Comparison of ENCODE assay signal across 11 mouse cellular contexts in the genomic region with DNA sequence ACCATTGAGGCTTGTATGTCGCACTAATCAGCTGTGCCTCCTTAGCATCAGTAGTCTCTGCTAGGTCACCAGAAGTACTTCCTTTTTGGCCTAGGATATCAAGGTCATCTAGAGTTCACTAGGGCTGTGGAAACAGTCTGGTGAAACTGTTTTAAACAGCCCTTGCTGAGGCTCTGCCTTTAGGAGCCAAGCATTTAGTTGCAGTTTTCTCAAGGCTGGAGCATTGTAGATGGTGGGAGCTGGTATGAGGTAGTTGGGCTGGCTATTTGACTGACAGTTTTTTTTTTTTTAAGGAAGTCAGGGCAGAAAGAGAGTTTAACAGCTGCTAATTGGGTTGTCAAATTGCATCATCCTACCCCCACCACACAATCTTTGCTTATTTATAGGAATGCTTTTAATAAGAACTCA. TPM values are rescaled to one million over a fixed set of nuclear protein-coding genes. Genes with fewer than 3 reads are reported as not detected.
DNase-seq lines count a peak whose midpoint lies in the region; ATAC-seq and TF ChIP-seq lines count a peak whose summit lies in the region.
"Had no signal": no experiment of that assay in that cellular context is flagged by ENCODE, and none has a peak within 500 bp of the region (broad histone marks: within the 10 kb centered on the region; RNA-seq: fewer than 3 reads in every experiment).

No protein-coding gene starts in this region.

- intact Hi-C loops in heart, postnatal 36 days (cut with DNase I) = loop anchor here (2.0 kb wide), 1 partner anchor 18 kb away; no protein-coding TSS in a partner anchor

- no peaks in the 10 kb centered on the region for H3K9me3 ChIP-seq in stomach, embryonic 16.5 days (replicated peaks; ENCODE audit: control insufficient read depth, low read length)
- H3K9me3 ChIP-seq in stomach, postnatal 0 days (ENCODE audit: control insufficient read depth, low read length) = no peaks in the 10 kb centered on the region
- H3K9me3 ChIP-seq: embryonic facial prominence, embryonic 12.5 days had no signal

- H3K4me1 ChIP-seq in stomach, embryonic 16.5 days (ENCODE audit: control insufficient read depth, insufficient read depth, low read length) = peaks cover 37% of the 10 kb centered on the region
- peaks cover 7% of the 10 kb centered on the region for H3K4me1 ChIP-seq in stomach, postnatal 0 days (replicated peaks; ENCODE audit: control insufficient read depth, insufficient read depth)

- no peaks in the 10 kb centered on the region for H3K36me3 ChIP-seq in stomach, embryonic 16.5 days (ENCODE audit: control insufficient read depth, insufficient read depth, low read length)
- H3K36me3 ChIP-seq in stomach, postnatal 0 days (ENCODE audit: control insufficient read depth, insufficient read depth, low read length) = no peaks in the 10 kb centered on the region
- H3K36me3 ChIP-seq: embryonic facial prominence, embryonic 12.5 days had no signal

- peak; percentile 58 to 68 for DNase-seq in heart, adult 18-20 months
- no peak for DNase-seq in heart, postnatal 36 days
- DNase-seq in stomach, postnatal 0 days (ENCODE audit: low spot score) = no peak
- DNase-seq in induced T-regulatory cell, adult 2 months (ENCODE audit: low read depth) = peak; percentile 44
- DNase-seq in neural tube, embryonic 10.5 days (ENCODE audit: extremely low spot score, low spot score) = no peak
- DNase-seq in thymus, postnatal 36 days = no peak
- DNase-seq in frontal cortex, adult 2 months (ENCODE audit: extremely low spot score in 1 of 2, low spot score in 1 of 2) = no peak
- DNase-seq: adrenal gland, postnatal 36 days; gastrocnemius, postnatal 10 days had no signal

- TF ChIP-seq EP300 in stomach, postnatal 0 days (optimal IDR thresholded peaks at IDR 0.05) = no peak

- no peak for TF ChIP-seq CTCF in stomach, postnatal 0 days (IDR thresholded peaks at IDR 0.05; ENCODE audit: low read depth)

- WGBS in stomach, embryonic 16.5 days = 35% methylated on average over 1 of the region's 1 CpGs
- 59% methylated on average over 1 of the region's 1 CpGs for WGBS in stomach, postnatal 0 days

- no peak overlapping the region for H3K4me2 ChIP-seq in stomach, embryonic 16.5 days (ENCODE audit: low read depth, low read length)
- H3K4me2 ChIP-seq in stomach, postnatal 0 days (replicated peaks; ENCODE audit: low read depth) = no peak overlapping the region
- H3K4me2 ChIP-seq: embryonic facial prominence, embryonic 12.5 days had no signal

- ATAC-seq in stomach, embryonic 16.5 days (ENCODE audit: insufficient read depth, low FRiP score) = no peak
- no peak for ATAC-seq in stomach, postnatal 0 days (ENCODE audit: low FRiP score, low TSS enrichment)

- no peak overlapping the region for H3K9ac ChIP-seq in stomach, embryonic 16.5 days (ENCODE audit: low read length)
- no peak overlapping the region for H3K9ac ChIP-seq in stomach, postnatal 0 days (ENCODE audit: low read length)
- H3K9ac ChIP-seq: embryonic facial prominence, embryonic 12.5 days had no signal

- H3K4me3 ChIP-seq in stomach, embryonic 16.5 days (replicated peaks; ENCODE audit: low read length) = no peak overlapping the region
- no peak overlapping the region for H3K4me3 ChIP-seq in stomach, postnatal 0 days (ENCODE audit: low read depth, low read length)
- H3K4me3 ChIP-seq: embryonic facial prominence, embryonic 12.5 days had no signal

- no peaks in the 10 kb centered on the region for H3K27me3 ChIP-seq in stomach, embryonic 16.5 days (ENCODE audit: control insufficient read depth, insufficient read depth, low read length)
- H3K27me3 ChIP-seq in stomach, postnatal 0 days (ENCODE audit: control insufficient read depth, insufficient read depth, low read length) = no peaks in the 10 kb centered on the region
- H3K27me3 ChIP-seq: embryonic facial prominence, embryonic 12.5 days had no signal

- peak overlapping the region; percentile 1; the same call in 1 of the 2 replicates for H3K27ac ChIP-seq in stomach, embryonic 16.5 days (ENCODE audit: low read length)
- H3K27ac ChIP-seq in stomach, postnatal 0 days (replicated peaks) = no peak overlapping the region
- H3K27ac ChIP-seq: embryonic facial prominence, embryonic 12.5 days had no signal

RNA-seq across cellular contexts. Expression of gene Susd6, which starts 56.6 kb away (rescaled TPM):
- 10 to 100 TPM; 68.3 to 71.9 TPM for total RNA-seq in heart, adult 18-20 months (2021)
- 10 to 100 TPM; 72.2 to 76.1 TPM for total RNA-seq in heart, postnatal 36 days (2021)
- 17.6 and 18.5 TPM in 2 replicates for polyA plus RNA-seq in stomach, embryonic 16.5 days (2015; fragmentation: Nextera tagmentation; extraction: Ambion mirVana)
- polyA plus RNA-seq in stomach, postnatal 0 days (2015; fragmentation: Nextera tagmentation; extraction: Ambion mirVana) = 12.3 and 12.9 TPM in 2 replicates
- 20.7 and 22.9 TPM in 2 replicates for polyA plus RNA-seq in frontal cortex, adult 2 months (2012; rRNA removed)

Comparison
In these comparisons a context has a peak if more than half of its experiments do, and no peak if none do; other contexts are left out.
1. DNase-seq: peak in heart, adult 18-20 months (2 of 2) and induced T-regulatory cell, adult 2 months (single experiment); none in heart, postnatal 36 days (0 of 2), stomach, postnatal 0 days (single experiment), neural tube, embryonic 10.5 days (single experiment), thymus, postnatal 36 days (0 of 2) and frontal cortex, adult 2 months (0 of 2).